Mouse (Mus musculus) brain, embryonic 18.5 days (tissue): Measurements from ENCODE around the gene Smpd3.

Source experiments
- DNase-seq: peaks from one replicate; pipeline ENCODE4 v3.0.0-alpha.2; 2012; ENCODE audit warnings: low read depth, low spot score

Gene Smpd3

DNA sequence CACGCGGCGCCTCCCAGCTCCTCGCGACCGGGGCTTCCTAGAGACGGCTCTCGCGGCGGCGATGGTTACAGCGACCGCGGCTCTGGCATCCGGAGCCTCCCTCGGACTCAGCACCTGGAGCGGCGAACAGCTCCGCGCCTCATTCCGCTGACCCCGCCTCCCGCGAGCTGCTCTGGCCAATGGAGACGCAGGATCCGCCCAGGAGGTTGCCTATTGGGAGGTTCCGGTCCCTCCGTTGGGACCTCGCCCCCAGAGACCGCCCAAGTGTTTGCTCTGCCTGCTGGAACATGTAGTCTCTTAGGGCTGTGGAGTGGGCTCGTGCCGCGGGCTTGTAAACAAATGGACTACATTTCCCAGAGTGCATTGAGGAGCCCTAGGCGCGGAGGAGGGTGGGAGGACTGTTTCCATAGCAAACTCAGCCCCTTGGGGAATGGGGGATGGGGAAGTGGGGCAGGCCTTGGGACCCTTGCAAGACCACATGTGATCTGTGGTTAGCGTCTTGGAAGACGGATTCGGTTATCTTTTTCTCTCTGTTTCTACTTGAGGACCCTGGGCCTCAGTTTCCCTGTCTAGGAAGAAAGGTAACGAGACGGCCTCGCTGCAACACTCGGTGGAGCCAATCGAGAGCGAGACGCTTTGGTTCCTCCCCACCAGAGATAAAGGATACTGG, at the start of gene Smpd3:
Smpd3 (minus strand) TSS at position 137 of the 670 bp plus-strand sequence.
- peak; percentile 99 for DNase-seq

DNA sequence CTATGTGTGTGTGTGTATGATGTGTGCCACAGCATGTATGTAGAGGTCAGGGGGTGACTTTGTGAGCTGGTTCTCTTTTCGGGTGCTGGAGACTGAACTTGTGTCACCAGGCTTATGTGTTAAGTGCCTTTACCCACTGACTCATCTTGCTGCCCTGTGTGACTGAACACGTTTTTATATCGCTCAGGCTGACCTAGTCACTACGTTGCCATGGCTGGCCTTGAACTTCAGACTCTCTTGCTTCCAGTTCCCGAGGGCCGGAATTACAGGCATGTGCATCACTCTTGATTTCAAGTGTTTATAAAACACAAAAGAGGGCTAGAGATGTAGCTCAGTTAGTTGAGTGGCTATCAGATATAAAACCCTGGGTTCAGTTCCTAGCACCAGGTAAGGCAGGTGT, 43.2 kb upstream of the Smpd3 start:
- no peak for DNase-seq

DNA sequence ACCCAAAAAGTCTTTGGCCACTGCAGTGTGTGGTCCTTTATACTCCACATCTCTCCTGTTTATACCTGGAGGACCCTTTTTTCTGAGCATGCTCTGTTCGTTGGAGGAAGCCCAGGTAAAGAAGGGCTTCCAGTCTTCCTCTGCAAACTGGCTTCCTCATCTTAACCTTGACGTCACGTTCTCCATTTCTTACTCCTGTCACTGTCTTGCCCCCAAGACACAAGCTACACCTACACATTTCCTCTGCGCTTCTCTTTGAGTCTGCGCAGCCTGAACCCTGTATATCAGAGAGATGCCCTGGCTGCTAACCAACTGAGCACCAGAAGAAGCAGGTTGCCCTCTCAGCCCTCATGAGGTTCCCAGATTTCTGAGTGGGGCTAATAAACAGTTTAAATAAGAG, 41.6 kb upstream of the Smpd3 start:
- DNase-seq, result no peak

DNA sequence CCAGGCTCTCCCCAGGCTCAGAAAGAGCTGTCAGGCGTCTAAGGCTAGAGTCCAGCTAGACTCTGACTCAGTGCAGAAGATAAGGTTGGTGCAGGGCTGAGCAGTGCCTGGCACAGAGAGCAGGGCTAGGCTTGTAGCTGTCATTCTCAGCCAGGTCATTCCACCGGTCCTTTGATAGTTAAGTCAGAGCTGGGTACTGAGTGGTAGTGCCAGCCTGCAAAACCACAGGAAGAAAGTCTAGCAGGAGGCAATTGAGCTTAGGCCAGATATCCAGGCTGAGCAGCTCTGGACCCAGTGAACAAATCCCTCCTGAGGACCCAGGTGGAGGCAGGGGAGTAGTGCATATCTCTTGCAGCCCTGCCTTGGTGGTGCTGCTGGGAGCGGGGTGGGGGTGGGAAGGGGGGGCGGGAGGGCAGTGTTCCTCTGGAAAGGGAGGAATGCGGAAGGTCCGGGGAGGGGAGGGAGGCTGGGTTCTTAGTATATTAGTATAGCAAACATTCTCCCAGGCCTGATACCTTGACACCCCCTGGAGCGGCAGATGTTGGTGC, 40.8 kb upstream of the Smpd3 start:
- DNase-seq, result no peak

DNA sequence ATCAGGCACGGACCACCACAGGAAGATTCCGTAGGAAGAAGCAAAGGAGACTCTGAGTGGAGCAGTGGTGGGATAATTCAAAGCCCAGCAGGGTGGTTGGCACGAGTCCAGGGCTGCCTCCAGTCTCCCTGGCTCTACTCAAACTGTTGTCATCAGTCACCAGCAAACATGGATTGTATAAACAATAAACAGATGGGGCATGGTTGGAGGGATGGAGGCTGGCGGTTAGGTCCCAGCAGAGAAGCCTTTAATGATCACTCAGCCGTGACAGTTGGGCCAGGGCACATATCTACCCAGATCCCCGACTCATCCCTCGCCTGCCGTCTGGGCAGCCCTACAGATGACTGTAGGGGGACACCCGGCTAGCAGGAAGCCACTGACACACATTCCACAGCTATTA, 39.1 kb upstream of the Smpd3 start:
- DNase-seq, result no peak

DNA sequence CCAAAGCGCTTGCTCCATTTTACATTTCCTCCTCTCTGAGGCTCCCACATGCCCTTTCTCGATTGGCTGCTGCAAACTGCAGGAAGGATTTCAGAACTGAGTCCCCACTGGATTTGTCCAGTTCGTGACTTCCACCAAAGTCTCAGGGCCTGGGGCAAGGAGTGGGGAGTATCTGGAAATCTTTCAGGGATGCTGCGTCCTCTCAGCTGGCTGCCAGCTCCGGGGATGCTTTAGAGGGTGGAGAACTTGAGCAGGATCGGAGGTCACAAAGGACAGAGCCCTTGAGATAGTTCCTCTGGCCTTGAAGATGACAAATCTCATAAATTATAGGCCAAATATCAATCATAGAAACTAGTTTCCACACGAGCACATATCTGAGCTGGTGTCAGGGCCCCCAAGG, 38.2 kb upstream of the Smpd3 start:
- no peak for DNase-seq

DNA sequence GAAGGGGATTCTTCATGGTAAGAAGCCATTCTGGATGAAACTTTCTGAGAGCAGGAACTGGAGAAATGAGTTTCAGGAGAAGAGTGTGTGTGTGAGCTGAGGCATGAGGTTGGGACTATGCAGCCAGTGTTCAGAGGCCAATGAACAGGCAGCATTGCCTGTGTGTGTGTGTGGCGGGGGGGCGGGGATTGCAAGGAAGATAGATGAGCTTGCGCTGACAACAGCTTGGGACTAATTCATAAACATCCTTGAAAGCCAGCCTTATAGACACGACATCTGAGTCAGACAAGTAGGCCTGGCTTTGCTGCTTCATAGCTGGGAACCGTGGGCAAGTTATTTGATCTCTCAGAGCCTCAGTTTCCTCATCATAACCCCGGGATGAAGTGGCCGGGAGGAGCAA, 31.3 kb upstream of the Smpd3 start:
- DNase-seq, result no peak

DNA sequence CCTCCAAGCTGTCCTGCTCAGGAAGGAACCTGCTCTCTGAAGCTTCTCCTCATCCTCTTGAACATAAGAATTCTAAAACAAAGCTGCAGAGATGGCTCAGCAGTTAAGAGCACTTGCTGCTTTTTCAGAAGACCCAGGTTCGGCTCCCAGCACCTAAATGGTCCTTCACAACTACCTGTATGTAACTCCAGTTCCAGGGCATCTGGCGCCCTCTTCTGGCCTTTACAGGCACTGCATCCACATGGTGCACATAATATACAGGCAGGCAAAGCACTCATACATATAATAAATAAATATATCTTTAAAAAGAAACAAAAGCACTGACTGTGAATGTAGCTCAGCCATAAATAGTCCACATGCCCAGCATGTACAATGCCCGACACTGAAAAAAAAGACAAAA, 30.7 kb upstream of the Smpd3 start:
- no peak for DNase-seq

DNA sequence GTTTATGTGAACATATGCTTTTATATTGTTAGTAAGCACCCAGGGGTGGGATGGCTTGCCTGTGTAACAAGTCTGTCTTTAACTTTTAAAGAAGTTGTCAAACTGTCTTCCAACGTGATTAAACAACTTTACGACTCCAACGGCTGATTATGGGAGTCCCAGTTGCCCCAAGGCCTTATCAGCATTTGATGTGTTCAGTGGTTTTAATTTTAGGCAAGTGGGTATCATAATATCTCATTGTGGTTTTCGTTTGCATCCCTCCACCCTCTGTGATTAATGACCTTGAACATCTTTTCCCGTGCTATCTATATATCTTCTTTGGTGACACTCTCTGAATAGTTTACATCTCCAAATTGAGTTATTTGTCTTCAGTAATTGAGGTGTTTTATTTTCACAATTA, 27.0 kb upstream of the Smpd3 start:
- no peak for DNase-seq

DNA sequence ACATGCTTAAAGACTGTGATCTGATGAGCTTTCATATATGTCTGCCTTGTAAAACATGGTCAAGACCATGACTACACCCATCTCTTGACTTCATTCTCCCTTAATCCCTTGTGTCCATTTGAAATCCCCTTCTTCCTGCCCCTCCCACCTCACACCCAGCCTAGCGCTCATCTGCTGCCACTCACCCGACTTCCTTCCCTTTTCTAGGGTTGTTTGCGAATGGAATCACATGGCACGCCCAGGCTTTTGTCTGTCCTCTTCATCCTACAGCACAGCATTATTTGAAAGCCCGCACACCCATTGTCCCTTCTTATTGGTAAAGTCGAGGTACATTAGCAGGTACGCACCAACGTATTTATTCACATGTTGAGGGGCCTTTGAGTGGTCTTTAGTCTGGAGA, 26.5 kb upstream of the Smpd3 start:
- DNase-seq, result no peak

DNA sequence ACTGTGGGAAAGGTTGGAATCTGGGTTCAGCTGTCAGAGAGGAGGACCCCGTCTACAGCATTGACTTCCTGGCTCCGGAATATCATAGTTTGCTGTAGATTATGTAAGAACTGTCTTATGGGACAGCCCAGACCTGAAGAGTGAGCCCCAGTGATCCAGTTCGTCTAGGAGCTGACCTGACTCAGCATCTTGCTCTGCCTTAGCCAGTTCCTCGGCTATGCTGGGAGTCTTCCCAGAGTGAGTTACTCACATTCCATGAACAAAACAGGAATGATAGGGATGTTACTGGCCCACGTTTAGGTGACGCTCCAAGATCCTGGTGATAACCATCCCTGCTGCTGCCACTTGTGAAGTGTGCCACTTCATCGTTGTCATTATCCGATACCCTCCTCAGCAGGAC, 25.5 kb upstream of the Smpd3 start:
- DNase-seq, result no peak

DNA sequence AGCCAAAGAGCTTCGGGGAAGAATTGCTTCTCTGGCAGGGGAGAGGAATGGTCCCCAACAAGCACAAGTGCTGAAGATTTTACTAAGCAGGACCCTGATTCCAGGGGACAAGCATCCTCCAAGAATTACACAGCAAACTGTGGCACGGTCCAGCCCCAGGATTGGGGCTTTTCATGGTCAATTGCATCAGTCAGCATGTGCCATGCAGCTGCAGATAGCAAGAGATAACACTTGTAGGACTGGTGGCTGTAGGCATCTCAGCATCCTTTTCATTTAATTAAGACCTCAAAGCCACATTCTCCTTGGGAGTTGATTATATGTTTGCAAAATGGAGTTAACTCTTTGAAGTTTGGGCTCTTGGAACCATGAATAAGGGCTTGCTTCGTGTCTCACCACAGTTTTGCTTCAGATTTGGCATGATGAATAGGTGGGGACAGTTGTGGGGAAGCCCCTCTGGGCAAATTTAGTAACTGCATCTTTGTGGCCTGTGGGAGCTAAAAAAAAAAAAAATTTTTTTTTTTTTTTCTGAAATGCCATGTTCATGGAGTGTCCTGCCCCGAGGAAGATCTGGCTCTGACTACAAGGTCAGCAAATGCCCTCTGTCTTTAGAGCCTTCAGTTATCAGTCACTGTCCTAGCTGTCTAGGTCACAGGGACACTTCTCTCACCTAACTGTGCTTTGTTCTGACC, 22.0 kb upstream of the Smpd3 start:
- DNase-seq, result no peak

DNA sequence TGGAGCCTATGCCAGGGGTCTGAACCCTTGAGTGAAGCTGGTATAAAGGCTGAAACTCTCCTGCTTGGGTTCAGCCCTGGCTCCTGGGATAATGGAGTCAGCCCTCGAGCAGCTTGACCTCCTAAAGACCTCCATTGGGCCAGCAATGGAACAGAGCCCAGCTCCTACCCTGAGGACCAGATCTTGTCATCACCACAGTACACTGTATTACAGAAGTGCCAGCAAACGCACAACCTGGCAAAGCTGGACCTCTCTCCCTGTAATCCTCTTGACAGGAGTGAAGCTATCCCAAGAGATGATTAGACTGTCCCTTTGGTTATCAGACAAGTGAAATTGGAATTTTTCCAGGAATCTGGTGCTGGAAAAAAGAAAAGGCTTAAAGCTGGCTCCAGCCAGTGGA, 13.3 kb upstream of the Smpd3 start:
- DNase-seq, result no peak

DNA sequence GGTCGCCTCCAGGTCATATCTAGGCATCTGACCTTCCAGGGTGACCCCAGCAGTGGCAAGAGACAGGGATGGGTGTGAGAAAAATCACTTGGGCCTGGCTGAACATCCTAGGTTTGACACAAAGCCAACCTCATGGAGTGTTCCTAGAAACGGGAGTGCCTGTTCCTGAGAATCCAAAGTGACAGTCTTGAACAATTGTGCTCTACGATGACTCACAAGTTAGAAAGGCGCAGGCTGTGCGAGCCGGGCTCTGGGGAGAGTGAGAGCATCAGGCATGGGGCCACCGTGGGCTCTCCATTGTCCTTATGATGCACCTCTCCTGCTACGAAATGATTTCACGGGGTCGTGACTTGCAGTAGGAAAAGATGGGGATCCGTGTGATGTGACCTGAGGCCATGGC, 11.6 kb upstream of the Smpd3 start:
- DNase-seq, result no peak

DNA sequence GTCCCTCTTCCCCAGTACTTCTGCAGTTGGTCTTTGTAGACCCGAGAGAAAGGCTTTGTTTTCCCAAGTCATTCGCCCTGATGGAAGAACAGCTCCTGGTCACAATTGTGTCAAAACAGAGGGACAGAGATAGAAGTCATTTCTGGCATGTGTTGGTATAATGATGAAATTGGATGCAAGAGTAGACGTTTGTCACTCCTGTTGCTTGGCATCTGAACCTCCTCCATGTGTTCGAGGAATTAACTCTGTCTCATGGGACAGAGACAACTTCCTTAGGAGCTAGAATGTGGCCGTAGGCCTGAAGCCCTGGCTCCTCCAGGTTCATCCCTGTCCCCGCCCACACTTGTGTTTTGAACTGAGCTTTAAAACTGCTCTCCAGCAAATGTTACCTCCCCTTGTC, 8.3 kb upstream of the Smpd3 start:
- DNase-seq, result no peak

DNA sequence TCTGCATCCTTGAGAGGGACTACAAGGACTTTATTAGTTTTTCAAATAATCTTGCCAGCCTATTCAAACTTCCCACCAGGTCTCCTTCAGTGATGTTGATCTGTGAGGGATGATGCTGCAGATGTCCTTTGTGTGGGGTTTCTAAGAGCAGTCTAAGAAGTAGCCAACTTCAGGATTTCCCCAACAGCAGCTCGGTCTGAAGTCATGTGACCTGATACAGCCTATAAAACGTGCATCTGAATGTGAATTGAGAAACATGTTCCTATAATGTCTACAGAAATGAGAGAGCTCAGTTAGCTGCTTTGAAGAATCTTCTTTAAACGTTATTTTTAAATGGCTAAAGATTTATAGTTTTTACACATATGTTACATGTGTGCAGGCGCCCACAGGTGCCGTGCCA, 5.7 kb upstream of the Smpd3 start:
- no peak for DNase-seq

DNA sequence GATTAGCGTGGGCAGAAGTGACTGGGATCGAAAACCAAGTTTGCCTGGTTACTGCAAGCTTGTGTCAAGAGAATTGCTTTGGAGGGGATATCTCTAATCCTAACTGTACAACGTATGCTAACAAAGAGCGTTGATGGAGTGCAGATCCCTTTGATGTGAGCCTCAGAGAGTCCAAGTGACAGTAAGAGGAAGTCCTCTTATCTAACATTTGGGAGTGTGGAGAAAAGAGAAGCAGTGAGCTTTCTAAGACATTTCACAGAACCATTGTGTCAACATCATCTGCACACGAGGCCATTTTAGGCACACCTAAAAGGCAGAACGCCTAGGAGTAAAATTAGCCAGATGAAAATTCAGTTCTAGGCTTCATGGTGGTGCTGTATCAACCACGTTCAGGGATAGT, 5.0 kb upstream of the Smpd3 start:
- no peak for DNase-seq

DNA sequence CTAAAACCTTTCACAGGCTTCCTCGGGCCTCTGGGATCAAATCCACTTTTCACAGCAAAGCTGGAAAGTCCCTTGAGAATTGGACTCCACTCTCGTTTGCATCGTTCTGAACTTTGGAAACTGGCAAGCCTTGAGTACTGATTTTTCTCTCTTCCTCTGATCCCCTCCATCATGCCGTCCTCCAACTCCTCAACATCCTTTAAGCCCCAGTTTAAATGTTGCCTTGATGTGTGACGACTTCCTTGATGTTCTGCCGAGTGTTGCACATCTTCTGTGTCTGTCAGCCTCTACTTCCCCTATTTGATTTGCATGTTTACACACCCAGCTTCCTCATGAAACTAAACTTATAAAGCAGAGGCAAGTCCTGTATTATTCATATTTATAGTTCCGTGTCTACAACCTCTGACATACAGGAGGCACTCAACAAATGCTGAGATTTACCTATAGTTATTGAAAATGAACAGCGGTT, 987 bp upstream of the Smpd3 start:
- DNase-seq, result no peak

DNA sequence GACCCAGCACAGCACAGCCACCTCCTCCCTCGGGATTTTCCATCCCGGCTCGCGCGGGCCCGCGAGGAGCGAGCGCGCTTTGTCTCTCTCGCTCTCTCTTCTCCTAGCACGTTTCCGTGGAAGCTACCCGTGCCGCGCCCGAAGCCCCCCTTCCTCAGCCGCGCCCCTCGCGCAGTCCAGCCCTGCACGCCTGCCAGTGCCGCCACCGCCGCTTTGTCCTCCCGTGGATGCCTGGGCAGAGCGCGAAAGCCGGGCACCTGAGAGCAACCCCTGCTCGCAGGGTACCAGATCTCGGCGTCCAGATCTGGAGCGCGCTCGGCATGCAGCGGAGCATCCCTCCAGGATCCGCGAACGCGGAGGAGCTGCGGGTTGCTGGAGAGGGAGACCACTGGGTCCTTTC, 1.2 kb downstream of the Smpd3 start:
- no peak for DNase-seq

DNA sequence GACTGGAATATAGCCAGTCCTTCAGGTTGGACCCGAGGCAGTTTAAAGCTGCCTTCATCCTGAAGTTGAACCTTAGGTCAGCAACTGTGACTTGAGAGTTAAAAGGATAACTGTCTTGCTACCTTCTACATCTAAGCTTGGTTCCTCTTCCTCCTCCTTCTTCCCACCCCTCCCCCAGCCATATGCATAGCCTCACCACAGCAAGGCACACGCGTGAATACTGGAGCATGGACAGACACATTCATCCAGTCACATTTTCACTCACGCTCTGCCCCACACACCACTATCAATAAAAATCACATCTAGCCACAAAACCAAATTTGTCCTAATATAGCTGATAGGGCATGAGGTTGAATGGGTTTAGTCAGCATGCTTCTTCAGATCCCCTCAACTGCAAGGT, 1.8 kb downstream of the Smpd3 start:
- no peak for DNase-seq

DNA sequence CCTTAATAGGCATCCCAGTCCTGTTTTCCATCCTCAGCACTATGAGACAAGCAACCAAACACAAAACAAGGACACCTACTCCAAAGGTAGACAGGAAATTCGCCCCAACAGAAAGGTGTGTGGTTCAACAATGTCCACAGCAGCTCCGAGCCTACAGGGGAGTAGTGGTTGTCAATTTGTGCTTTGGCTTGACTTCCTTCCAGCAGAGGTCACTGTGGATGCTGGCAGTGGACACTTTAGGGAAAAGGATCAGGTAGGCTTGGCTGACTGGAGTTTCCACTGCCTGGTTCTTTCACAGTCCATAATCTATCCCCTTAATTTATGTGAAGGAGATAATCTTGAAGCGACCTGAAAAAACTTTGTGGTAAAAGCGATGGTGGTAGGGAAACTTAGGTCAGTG, 2.6 kb downstream of the Smpd3 start:
- DNase-seq, result no peak

DNA sequence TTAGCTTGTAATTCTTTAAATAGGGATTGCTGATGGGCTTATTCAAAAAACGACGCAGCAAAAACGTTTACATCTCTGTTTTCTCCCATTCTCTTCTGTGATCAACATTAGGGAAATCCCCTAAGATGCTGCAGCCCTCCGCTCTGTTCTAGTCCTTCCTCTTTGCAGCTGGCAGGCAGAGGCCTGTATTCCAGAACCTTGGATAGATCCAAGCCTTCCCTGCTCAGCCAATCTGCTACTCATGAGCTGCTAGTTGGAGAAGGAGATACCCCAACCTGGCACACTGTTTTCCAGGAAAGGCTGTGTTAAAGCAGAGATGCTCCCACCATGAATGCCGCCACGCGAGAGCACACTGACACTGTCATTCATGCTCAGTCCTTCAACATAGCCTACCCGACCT, 4.4 kb downstream of the Smpd3 start:
- DNase-seq, result no peak

DNA sequence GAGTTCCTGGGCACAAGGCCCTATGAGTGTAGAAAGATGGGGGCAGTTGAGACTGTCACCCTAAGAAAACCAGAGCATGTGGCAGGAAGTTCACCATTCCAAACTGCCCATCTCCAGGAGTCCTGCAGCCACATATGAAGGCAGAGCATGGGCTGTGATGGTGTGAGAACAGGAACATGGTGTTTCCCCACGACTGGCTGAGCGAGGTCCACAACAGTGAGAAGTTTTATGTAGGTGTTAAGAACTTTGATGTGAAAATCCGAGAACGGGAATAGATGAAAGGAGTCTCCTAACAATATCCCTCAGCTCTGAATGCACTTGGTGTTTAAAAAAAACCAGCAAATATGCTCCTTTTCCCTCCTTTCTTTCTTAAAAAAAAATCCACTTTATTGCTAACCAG, 5.3 kb downstream of the Smpd3 start:
- DNase-seq, result no peak
